Mouse (Mus musculus) forebrain, embryonic 12.5 days (tissue): ENCODE measurements around the gene Mtmr3. TPM values are rescaled to one million over a fixed set of nuclear protein-coding genes. Genes with fewer than 3 reads are reported as not detected.

Experiments
- ATAC-seq: fragments of 200-750 bp; cut with Nextera tagmentation; 2 replicates; pipeline ENCODE4 v1.8.0; 2017; ENCODE audit warnings: moderate TSS enrichment; ENCODE audit not compliant: low FRiP score
- H3K27ac ChIP-seq: fragments of 300-500 bp; sonication (generic); 2 replicates; pipeline ENCODE4 v1.5.1; 2016; ENCODE audit warnings: mild to moderate bottlenecking
- H3K27me3 ChIP-seq: fragments of 300-500 bp; sonication (generic); 2 replicates; pipeline ENCODE4 v1.6.1; 2016; ENCODE audit warnings: mild to moderate bottlenecking
- H3K36me3 ChIP-seq: fragments of 300-500 bp; sonication (generic); replicated peaks from 2 replicates; pipeline ENCODE4 v1.6.1; 2016; ENCODE audit warnings: mild to moderate bottlenecking
- H3K4me1 ChIP-seq: fragments of 300-500 bp; sonication (generic); 2 replicates; pipeline ENCODE4 v1.6.1; 2016
- H3K4me2 ChIP-seq: fragments of 300-500 bp; sonication (generic); 2 replicates; pipeline ENCODE4 v1.6.1; 2016; ENCODE audit warnings: mild to moderate bottlenecking, moderate library complexity
- H3K4me3 ChIP-seq: fragments of 300-500 bp; sonication (generic); replicated peaks from 2 replicates; pipeline ENCODE4 v1.5.1; 2016; ENCODE audit warnings: mild to moderate bottlenecking
- H3K9ac ChIP-seq: fragments of 300-500 bp; sonication (generic); 2 replicates; pipeline ENCODE4 v1.6.1; 2016; ENCODE audit warnings: mild to moderate bottlenecking
- H3K9me3 ChIP-seq: fragments of 300-500 bp; sonication (generic); 2 replicates; pipeline ENCODE4 v1.6.1; 2016
- WGBS: fragments of 180-500 bp; shearing (Covaris S2); methylation state at CpG from one replicate; pipeline ENCODE4 v1.1.7; 2016; 5-methylcytosine and 5-hydroxymethylcytosine counted together
- polyA plus RNA-seq: library from polyadenylated mRNA; unstranded; fragments of >200 nt; fragmentation: Nextera tagmentation; extraction: Ambion mirVana; gene quantifications from 2 replicates; pipeline ENCODE4 v1.2.1, GENCODE M21; 2016

Mtmr3 gene
- polyA plus RNA-seq, 1 experiment from 2014 or later = 46.5 TPM

GRCm38 (mm10) chr11:4499456-4499855 is 95.2 kb downstream of the Mtmr3 start:
- H3K4me1 ChIP-seq = no peaks in the 10 kb centered on the region
- no peaks in the 10 kb centered on the region for H3K27me3 ChIP-seq
- H3K36me3 ChIP-seq = peaks cover 55% of the 10 kb centered on the region
- H3K9me3 ChIP-seq = no peaks in the 10 kb centered on the region
- H3K4me3 ChIP-seq = no peak overlapping the region
- 94% methylated on average over 2 of the region's 2 CpGs for WGBS
- H3K9ac ChIP-seq = no peak overlapping the region
- ATAC-seq = no peak
- no peak overlapping the region for H3K27ac ChIP-seq
- no peak overlapping the region for H3K4me2 ChIP-seq

- no peak overlapping the region for H3K4me2 ChIP-seq
- no peak overlapping the region for H3K9ac ChIP-seq
- H3K9me3 ChIP-seq = no peaks in the 10 kb centered on the region
- peaks cover 51% of the 10 kb centered on the region for H3K36me3 ChIP-seq
- no peaks in the 10 kb centered on the region for H3K4me1 ChIP-seq
- WGBS = 95% methylated on average over 9 of the region's 9 CpGs
- no peaks in the 10 kb centered on the region for H3K27me3 ChIP-seq
- no peak overlapping the region for H3K27ac ChIP-seq
- no peak overlapping the region for H3K4me3 ChIP-seq
- ATAC-seq = no peak
Observed at GRCm38 (mm10) chr11:4498774-4499173, 95.9 kb downstream of the Mtmr3 start.

GRCm38 (mm10) chr11:4497501-4498118 is 97.1 kb downstream of the Mtmr3 start:
- Histone ChIP-seq H3K27ac (no peak overlapping the region), H3K36me3 (peaks cover 47% of the 10 kb centered on the region), H3K27me3 (no peaks in the 10 kb centered on the region), H3K4me2 (no peak overlapping the region), H3K9ac (no peak overlapping the region), H3K4me3 (no peak overlapping the region), H3K9me3 (no peaks in the 10 kb centered on the region), H3K4me1 (no peaks in the 10 kb centered on the region)
- ATAC-seq = no peak
- WGBS = 87% methylated on average over 10 of the region's 10 CpGs

GRCm38 (mm10) chr11:4495021-4495540 is 99.6 kb downstream of the Mtmr3 start:
- Histone ChIP-seq H3K27ac (no peak overlapping the region), H3K9ac (no peak overlapping the region), H3K4me2 (no peak overlapping the region), H3K36me3 (peaks cover 72% of the 10 kb centered on the region), H3K4me3 (no peak overlapping the region), H3K27me3 (no peaks in the 10 kb centered on the region), H3K4me1 (no peaks in the 10 kb centered on the region), H3K9me3 (no peaks in the 10 kb centered on the region)
- 86% methylated on average over 4 of the region's 4 CpGs for WGBS
- ATAC-seq = no peak

- Histone ChIP-seq H3K9ac (no peak overlapping the region), H3K36me3 (peaks cover 89% of the 10 kb centered on the region), H3K27me3 (no peaks in the 10 kb centered on the region), H3K4me1 (0 out of 2 replicates have a peak, but pooled peaks cover 3% of the 10 kb centered on the region), H3K4me2 (no peak overlapping the region), H3K4me3 (no peak overlapping the region), H3K9me3 (no peaks in the 10 kb centered on the region), H3K27ac (no peak overlapping the region)
- no peak for ATAC-seq
- WGBS = 95% methylated on average over 4 of the region's 4 CpGs
Observed at GRCm38 (mm10) chr11:4489207-4489606, 105.5 kb downstream of the Mtmr3 start.

- Histone ChIP-seq H3K27ac (no peak overlapping the region), H3K4me2 (no peak overlapping the region), H3K9ac (no peak overlapping the region), H3K27me3 (no peaks in the 10 kb centered on the region), H3K9me3 (no peaks in the 10 kb centered on the region), H3K36me3 (peaks cover 93% of the 10 kb centered on the region), H3K4me3 (no peak overlapping the region), H3K4me1 (0 out of 2 replicates have a peak, but pooled peaks cover 3% of the 10 kb centered on the region)
- no peak for ATAC-seq
- 97% methylated on average over 2 of the region's 2 CpGs for WGBS
Observed at GRCm38 (mm10) chr11:4488798-4489197, 105.9 kb downstream of the Mtmr3 start.

- Histone ChIP-seq H3K27ac (no peak overlapping the region), H3K4me2 (no peak overlapping the region), H3K9ac (no peak overlapping the region), H3K4me3 (no peak overlapping the region), H3K36me3 (peaks cover 96% of the 10 kb centered on the region), H3K9me3 (no peaks in the 10 kb centered on the region), H3K4me1 (0 out of 2 replicates have a peak, but pooled peaks cover 3% of the 10 kb centered on the region), H3K27me3 (no peaks in the 10 kb centered on the region)
- no peak for ATAC-seq
- WGBS = 97% methylated on average over 13 of the region's 13 CpGs
Observed at GRCm38 (mm10) chr11:4488367-4488766, 106.3 kb downstream of the Mtmr3 start.

GRCm38 (mm10) chr11:4487401-4487965 is 107.2 kb downstream of the Mtmr3 start:
- WGBS = 86% methylated on average over 8 of the region's 8 CpGs
- no peak for ATAC-seq
- H3K9me3 ChIP-seq = no peaks in the 10 kb centered on the region

GRCm38 (mm10) chr11:4484541-4484940 is 110.1 kb downstream of the Mtmr3 start:
- 0 out of 2 replicates have a peak, but pooled peaks cover 3% of the 10 kb centered on the region for H3K4me1 ChIP-seq
- no peaks in the 10 kb centered on the region for H3K27me3 ChIP-seq
- H3K9me3 ChIP-seq = no peaks in the 10 kb centered on the region
- H3K27ac ChIP-seq = no peak overlapping the region
- H3K4me2 ChIP-seq = no peak overlapping the region
- no peak overlapping the region for H3K4me3 ChIP-seq
- no peak overlapping the region for H3K9ac ChIP-seq
- peaks cover 98% of the 10 kb centered on the region for H3K36me3 ChIP-seq
- ATAC-seq = no peak
- 90% methylated on average over 5 of the region's 5 CpGs for WGBS

More at GRCm38 (mm10) chr11:4487401-4487965, 107.2 kb downstream of the Mtmr3 start:
- Histone ChIP-seq H3K4me3 (no peak overlapping the region), H3K9ac (no peak overlapping the region), H3K27me3 (no peaks in the 10 kb centered on the region), H3K27ac (0 out of 2 replicates have a peak overlapping the region, but pooled peaks have one; percentile 19), H3K36me3 (peaks cover 98% of the 10 kb centered on the region), H3K4me1 (0 out of 2 replicates have a peak, but pooled peaks cover 3% of the 10 kb centered on the region), H3K4me2 (no peak overlapping the region)

- no peaks in the 10 kb centered on the region for H3K9me3 ChIP-seq
- H3K36me3 ChIP-seq = peaks cover 85% of the 10 kb centered on the region
- H3K4me2 ChIP-seq = no peak overlapping the region
- WGBS = 82% methylated on average over 5 of the region's 5 CpGs
- no peak overlapping the region for H3K4me3 ChIP-seq
- H3K27ac ChIP-seq = no peak overlapping the region
- H3K27me3 ChIP-seq = no peaks in the 10 kb centered on the region
- no peak for ATAC-seq
- 0 out of 2 replicates have a peak, but pooled peaks cover 2% of the 10 kb centered on the region for H3K4me1 ChIP-seq
- H3K9ac ChIP-seq = no peak overlapping the region
Observed at GRCm38 (mm10) chr11:4482641-4483040, 112.0 kb downstream of the Mtmr3 start.

- Histone ChIP-seq H3K9me3 (no peaks in the 10 kb centered on the region), H3K4me1 (peaks cover 7% of the 10 kb centered on the region), H3K4me3 (no peak overlapping the region), H3K27ac (no peak overlapping the region), H3K9ac (no peak overlapping the region), H3K36me3 (peaks cover 22% of the 10 kb centered on the region), H3K27me3 (no peaks in the 10 kb centered on the region), H3K4me2 (no peak overlapping the region)
- ATAC-seq = no peak
- 91% methylated on average over 4 of the region's 4 CpGs for WGBS
Observed at GRCm38 (mm10) chr11:4476184-4476697, 118.4 kb downstream of the Mtmr3 start.

- H3K27me3 ChIP-seq = no peaks in the 10 kb centered on the region
- no peak overlapping the region for H3K9ac ChIP-seq
- no peaks in the 10 kb centered on the region; the same call in 1 of the 2 replicates for H3K36me3 ChIP-seq
- H3K4me2 ChIP-seq = no peak overlapping the region
- no peak for ATAC-seq
- H3K4me1 ChIP-seq = peaks cover 7% of the 10 kb centered on the region
- H3K4me3 ChIP-seq = no peak overlapping the region
- no peaks in the 10 kb centered on the region for H3K9me3 ChIP-seq
- H3K27ac ChIP-seq = no peak overlapping the region
- 74% methylated on average over 7 of the region's 7 CpGs for WGBS
Observed at GRCm38 (mm10) chr11:4472464-4473179, 122.0 kb downstream of the Mtmr3 start.
